Mouse (Mus musculus) retina, postnatal 1 day (tissue): ENCODE data around the gene Tfrc.

Source experiments
- DNase-seq: peaks from one replicate; pipeline ENCODE4 v3.0.0-alpha.2; 2012

Gene Tfrc

DNA sequence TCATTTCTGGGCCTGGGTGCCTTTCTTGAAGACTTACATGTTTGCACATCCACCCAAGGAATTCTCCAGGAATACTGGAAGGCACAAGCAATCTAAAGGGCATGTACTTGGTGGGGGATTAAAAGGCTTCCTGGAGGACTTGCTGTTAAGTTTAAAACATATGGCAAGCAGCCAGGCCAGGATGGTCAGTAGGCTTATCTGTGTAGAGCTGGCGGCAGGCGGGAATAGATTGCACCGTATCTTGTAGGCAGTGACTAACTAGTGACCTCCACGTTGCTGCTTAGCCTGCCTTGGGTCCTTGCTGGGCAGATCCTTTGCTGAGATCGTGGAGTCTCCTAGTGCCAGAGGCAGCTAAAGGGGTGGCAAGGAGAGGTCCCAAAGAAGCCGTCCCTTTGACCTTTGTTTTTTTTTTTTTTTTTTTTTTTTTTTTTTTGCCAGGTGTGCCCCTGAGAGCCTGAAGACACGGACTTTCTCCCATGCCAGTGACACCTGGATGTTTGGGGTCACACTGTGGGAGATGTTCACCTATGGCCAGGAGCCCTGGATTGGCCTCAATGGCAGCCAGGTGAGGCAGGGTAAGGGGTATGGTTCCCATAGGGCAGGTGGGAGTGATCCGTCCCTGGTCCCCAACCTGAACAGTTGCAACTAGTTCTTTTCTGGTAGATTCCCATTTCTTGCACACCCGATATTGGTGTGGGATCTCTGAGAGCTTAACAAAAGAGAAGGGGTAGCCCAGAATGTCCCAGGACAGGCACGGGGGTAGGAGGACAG is 61.8 kb downstream of the Tfrc start:
- no peak for DNase-seq

DNA sequence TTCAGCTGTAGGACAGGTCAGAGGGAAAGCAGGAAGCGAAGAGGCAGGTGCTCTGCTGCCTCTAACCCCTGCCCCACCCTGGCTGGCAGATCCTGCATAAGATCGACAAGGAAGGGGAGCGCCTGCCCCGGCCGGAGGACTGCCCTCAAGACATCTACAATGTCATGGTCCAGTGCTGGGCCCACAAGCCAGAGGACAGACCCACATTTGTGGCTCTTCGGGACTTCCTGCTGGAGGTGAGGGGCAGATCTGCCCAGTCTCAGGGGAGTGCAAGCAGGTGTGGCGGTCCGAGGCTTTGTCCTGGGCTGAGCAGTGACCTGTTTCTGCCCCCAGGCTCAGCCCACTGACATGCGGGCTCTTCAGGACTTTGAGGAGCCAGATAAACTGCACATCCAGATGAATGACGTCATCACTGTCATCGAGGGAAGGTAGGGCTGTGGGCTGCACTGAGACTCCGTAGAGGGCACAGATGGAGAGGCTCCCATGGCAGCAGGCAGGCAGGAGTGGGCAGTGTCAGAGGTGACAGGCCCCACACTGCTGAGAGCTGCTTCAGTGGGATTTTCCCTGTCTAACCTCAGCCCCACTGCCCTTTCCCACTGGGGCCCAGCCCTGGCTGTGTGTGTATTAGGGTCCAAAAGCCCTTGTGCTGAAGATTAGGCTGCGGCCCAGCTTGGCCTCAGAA is 62.6 kb downstream of the Tfrc start:
- no peak for DNase-seq

DNA sequence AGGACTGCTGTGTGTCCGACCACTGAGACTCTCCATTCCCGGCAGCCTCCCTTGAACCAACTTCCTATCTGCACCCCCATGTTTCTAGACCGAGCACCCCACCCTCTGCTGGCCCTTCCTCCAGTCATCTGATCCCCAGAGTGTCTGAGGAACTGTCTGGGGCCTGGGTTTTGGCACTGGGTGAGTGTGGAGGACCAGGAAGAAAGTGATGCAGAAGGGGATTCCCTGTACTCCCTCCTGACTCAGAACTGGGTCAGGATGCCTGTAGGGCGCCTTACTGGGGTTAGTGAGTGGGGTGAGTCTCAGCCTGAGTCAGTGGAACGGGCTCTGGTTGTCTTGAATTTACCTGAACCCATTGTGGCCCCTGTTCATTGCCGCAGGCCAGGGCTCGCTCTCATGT is 63.5 kb downstream of the Tfrc start:
- DNase-seq = no peak

DNA sequence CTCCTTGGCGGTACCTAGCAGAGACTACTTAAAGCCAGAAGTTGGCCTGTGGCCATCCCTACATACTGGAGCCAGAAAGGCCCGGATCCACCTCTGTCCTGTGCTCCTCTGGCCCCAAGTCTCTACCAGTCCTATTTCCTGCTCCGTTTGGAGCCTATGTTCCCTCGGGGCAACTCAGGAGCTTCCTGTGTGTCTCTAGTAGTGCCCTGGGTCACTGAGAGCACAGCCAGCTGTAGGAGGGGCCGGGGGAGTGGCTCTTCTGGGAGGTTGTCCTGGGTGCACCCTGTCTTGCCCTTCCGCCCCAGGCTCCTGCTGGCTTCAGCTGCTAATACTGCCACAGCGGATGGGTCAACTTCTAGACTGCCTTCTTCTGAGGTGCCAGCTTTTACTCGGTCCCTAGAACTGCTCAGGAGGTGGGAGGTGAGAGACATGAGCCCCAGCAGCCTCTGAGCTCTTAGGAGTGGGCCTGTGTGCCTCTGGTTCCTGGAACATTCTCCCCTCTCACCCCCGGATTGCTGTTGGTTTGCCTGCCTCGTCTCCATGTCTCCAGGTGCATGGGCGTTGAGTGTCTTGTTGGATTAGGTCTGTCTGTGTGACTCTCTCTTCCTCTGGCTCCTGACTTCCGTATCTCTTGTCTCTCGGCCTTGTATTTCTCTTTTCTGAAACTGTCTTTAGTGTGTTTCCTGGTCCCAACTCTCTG is 64.3 kb downstream of the Tfrc start:
- DNase-seq = no peak

DNA sequence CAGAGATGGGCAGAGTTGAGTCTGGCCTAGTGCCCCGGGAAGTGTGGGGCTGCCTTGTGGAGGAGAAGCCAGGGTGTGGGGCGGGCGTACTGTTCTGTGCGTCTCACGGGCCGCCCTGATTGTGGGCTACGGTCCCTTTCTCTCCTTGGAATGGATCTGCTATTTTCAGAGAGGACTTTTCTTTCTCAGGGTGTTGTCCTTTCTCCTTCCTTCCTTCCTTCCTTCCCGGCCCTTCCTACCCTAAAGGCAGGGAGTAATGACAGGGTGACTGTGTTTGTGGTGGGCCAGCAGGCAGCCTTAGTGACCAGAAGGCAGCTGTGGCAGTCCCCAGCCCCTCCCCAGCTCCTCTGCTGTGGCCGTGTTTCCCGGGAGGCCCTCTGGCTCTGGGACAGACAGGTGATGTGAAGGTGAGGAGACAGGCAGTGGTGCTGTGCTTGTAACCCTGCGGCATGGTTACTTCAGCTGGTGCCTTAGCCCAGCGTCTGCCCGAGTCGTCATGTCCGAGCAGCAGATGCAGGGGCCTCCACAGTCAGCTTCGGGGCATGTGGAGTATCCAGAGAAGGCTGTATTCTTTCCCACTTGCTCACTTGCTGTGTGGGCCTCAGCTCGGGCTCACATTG is 65.5 kb downstream of the Tfrc start:
- no peak for DNase-seq

DNA sequence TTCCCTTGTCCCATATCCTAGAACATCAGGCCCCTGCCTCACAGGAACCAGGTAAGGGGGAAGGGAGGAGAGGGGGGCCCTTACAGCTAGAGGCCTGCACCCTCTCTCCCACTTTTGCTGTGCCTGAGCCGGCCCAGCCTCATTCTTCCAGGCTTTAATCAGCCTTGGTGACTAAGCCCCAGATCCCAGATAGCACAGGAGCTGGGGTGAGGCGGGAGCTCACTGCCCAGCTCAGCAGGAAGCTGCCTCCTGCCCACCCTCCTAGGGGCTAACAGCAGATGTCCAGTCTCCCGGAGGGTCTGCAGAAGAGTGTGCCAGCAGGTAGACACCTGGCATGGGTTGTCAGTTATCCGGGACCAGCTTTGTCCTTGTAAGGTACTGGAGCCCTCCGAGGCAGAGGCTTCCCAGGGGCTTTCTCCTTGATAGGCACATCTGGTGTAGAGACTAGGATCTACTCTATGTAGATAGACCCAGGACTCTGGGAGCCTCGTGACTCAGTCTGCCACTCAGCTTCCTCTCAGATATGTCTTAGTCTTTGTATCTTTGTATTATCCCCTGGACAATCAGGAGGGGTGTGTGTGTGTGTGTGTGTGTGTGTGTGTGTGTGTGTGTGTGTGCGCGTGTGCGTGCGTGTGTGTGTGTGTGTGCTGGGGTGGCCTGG is 68.5 kb downstream of the Tfrc start:
- DNase-seq = peak; percentile 29

DNA sequence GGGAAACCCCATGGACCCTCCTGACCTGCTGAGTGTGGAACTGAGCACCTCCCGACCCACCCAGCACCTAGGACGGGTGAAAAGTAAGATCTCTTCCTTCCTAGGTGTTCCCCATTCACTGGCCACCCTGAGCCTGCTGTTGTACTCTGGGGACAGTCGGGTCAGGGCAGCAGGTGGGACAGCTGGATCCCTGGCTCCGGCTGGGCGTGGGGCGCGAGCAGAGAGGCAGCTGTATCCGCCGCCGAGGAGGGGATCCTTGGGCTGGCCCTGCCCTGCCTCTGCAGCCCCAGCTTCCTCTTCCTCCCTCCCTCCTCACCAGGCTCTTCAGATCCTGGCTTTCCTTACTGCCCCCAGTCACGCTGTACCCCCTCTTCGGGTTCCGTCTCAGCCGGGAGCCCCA is 69.2 kb downstream of the Tfrc start:
- DNase-seq = no peak

DNA sequence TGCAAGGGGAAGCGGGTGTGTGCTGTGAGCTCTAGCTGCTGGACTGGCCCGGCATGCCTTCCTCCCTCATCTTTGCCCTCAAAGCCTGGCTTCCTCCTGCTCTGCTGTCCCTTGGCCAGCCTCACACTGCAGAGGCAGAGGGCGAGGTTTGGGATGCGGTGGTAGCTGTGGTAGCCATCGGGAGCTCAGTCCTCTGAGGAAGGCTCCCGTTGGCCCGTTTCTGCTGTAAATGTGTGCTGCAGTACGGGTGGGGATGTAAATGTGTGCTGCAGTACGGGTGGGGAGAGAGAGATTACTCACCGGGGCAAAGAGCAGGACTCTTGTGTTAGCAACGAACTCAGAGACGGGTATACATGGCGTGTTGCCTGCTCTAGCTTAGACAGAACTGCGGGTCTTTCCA is 70.1 kb downstream of the Tfrc start:
- no peak for DNase-seq

DNA sequence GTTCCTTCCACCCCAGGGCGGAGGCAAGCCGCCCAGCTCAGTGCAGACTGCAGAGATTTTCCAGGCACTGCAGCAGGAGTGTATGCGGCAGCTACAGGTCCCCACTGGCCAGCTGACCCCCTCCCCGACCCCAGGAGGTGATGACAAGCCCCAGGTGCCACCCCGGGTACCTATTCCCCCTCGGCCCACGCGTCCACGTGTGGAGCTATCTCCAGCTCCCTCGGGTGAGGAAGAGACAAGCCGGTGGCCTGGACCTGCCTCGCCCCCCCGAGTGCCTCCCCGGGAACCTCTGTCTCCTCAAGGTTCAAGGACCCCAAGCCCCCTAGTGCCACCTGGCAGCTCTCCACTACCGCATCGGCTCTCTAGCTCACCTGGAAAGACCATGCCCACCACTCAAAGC is 71.3 kb downstream of the Tfrc start:
- DNase-seq = no peak

DNA sequence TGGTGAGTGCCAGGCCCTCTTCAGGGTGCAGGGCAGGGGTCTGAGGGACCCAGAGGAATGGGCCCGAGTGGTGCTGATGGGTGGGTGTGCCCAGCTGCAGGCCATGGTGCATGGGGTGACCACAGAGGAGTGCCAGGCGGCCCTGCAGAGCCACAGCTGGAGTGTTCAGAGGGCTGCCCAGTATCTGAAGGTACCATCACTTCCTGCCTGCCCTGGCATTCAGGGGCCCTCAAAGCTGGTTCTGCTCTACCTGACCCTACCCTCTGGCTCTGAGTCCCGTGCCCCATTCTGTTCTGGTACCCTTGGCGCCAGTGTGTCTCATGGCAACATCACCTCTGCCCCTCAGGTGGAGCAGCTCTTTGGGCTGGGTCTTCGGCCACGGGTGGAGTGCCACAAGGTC is 72.1 kb downstream of the Tfrc start:
- DNase-seq = no peak

DNA sequence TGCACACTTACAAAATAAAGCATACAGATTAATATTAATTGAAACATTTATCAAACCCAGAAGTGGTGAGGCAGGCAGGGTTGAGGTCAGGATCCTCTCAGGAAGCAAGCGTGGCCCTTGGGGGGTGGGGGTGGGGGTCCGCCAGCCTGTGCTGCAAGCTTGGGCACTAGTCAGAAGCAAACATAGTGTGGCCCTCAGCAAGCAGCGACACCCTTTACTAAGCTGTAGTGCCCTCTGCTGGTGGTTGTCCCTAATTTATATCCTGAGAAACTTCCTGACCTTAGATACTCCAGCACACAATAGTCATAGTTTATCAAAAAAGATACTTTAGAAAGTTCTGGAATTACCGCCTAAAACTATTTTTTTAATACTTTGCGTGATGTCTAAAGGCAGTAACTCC is 73.5 kb downstream of the Tfrc start:
- peak; percentile 85 for DNase-seq
